Mouse (Mus musculus) neural tube, embryonic 15.5 days (tissue): ENCODE results near the gene Fut7. TPM values are rescaled to one million over a fixed set of nuclear protein-coding genes. Genes with fewer than 3 reads are reported as not detected.

ENCODE experiments used
- ATAC-seq: fragments of 200-750 bp; cut with Nextera tagmentation; 2 replicates; pipeline ENCODE4 v1.8.0; 2017; ENCODE audit warnings: mild to moderate bottlenecking, moderate TSS enrichment, moderate library complexity; ENCODE audit not compliant: low FRiP score
- H3K27ac ChIP-seq: fragments of 300-500 bp; sonication (generic); replicated peaks from 2 replicates; pipeline ENCODE4 v1.5.1; 2015; ENCODE audit warnings: mild to moderate bottlenecking, inconsistent platforms
- H3K27me3 ChIP-seq: fragments of 300-500 bp; sonication (generic); replicated peaks from 2 replicates; pipeline ENCODE4 v1.6.1; 2015; ENCODE audit warnings: inconsistent platforms
- H3K36me3 ChIP-seq: fragments of 300-500 bp; sonication (generic); 2 replicates; pipeline ENCODE4 v1.6.1; 2015; ENCODE audit warnings: inconsistent platforms
- H3K4me1 ChIP-seq: fragments of 300-500 bp; sonication (generic); 2 replicates; pipeline ENCODE4 v1.6.1; 2015; ENCODE audit warnings: inconsistent platforms
- H3K4me2 ChIP-seq: fragments of 300-500 bp; sonication (generic); 2 replicates; pipeline ENCODE4 v1.6.1; 2015; ENCODE audit warnings: inconsistent platforms, mild to moderate bottlenecking, moderate library complexity
- H3K4me3 ChIP-seq: fragments of 300-500 bp; sonication (generic); replicated peaks from 2 replicates; pipeline ENCODE4 v1.5.1; 2015; ENCODE audit warnings: mild to moderate bottlenecking, inconsistent platforms
- H3K9ac ChIP-seq: fragments of 300-500 bp; sonication (generic); replicated peaks from 2 replicates; pipeline ENCODE4 v1.6.1; 2015; ENCODE audit warnings: mild to moderate bottlenecking, inconsistent platforms
- H3K9me3 ChIP-seq: fragments of 300-500 bp; sonication (generic); replicated peaks from 2 replicates; pipeline ENCODE4 v1.6.1; 2016; ENCODE audit warnings: inconsistent platforms
- WGBS: fragments of 180-500 bp; shearing (Covaris S2); methylation state at CpG from one replicate; pipeline ENCODE4 v1.1.7; 2015; ENCODE audit warnings: mixed read lengths; 5-methylcytosine and 5-hydroxymethylcytosine counted together
- microRNA-seq: library from miRNA; unstranded; fragments of <30 nt; microRNA quantifications from one replicate; pipeline ENCODE4, GENCODE M21; 2017
- polyA plus RNA-seq: library from polyadenylated mRNA; unstranded; fragments of >200 nt; fragmentation: Nextera tagmentation; extraction: Ambion mirVana; gene quantifications from 2 replicates; pipeline ENCODE4 v1.2.1, GENCODE M21; 2015

Fut7 gene
- polyA plus RNA-seq, 1 experiment from 2014 or later: 0.13 TPM

DNA sequence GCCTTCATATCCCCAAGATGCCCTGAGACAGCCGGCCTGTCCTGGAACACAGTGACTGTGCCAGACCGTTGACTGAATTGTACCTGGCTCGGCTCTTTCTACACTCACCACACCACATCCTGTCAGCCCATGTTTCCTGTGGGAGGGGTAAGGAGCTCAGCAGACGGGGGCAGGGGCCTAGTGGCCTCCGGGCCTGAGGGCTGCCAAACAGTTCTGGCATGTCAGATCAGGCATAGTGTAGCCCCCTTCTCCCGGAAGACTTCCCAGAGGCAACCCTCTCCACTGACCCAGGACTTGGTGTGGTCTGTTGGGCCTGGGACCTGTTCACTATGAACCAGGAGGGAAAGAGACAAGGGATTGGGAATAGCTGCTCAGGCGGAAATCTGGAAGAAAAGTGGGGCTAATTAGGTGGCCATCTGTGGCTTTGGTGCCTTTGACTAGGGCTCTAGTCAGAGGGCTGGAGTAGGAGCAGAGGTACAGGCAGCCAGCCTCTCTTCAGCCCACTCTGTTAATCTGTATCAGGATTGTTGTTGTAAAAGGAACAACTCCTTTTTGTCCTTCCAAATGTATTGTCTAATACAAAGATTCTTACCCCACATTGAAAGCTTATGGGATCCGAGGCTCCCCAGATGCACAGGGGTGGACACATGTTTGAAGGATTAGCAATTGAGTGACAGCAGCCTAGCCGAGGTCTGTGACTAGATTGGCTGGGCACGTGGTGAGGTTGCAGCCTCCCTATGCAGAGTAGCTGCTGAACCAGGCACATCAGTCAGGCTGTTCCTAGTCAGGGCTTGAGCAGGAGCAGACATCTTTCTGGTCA lies 43.0 kb downstream of the Fut7 start:
- Histone ChIP-seq H3K4me2 (no peak overlapping the region), H3K36me3 (no peaks in the 10 kb centered on the region), H3K4me3 (no peak overlapping the region), H3K27ac (no peak overlapping the region), H3K9me3 (no peaks in the 10 kb centered on the region), H3K9ac (no peak overlapping the region), H3K4me1 (peaks cover 20% of the 10 kb centered on the region), H3K27me3 (no peaks in the 10 kb centered on the region)
- WGBS: 55% methylated on average over 10 of the region's 10 CpGs
- ATAC-seq: no peak

DNA sequence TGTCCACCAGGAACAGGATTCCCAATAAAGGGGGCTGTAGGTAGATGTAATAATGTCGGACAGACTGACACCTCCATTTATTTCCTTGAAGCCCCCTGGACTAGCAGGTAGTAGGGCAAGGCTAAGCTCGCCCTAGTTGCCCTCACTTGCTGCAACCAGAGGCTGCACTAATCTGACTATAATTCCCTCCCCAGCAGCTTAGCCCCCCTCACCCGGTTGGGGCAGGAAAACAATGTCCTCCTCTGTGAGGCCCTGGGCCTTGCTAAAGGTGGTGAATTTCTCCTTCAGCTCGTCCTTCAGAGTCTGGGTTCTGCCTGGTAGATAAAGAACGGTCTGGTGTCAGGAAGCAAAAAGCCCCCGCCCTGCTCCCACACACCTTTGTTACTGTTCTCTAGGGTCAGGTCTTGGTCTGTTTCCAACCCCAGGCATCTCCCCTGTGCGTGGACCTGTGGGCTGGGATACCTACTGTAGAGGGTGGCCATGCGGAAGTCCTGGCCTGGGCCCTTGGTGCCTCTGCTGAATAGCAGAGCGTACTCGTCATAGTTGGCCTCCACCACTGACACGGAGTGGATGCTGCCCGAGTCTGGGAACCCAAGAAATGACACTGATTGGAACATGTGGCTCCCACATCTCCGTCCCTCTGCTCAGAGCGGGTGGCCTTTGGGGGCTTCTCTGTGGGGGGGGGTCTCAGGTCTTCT lies 44.7 kb downstream of the Fut7 start:
- WGBS: 81% methylated on average over 14 of the region's 14 CpGs
- H3K4me2 ChIP-seq: no peak overlapping the region
- H3K27me3 ChIP-seq: no peaks in the 10 kb centered on the region
- peaks cover 10% of the 10 kb centered on the region; the same call in 1 of the 2 replicates for H3K4me1 ChIP-seq
- no peak overlapping the region for H3K4me3 ChIP-seq
- no peaks in the 10 kb centered on the region for H3K36me3 ChIP-seq
- ATAC-seq: no peak
- H3K27ac ChIP-seq: no peak overlapping the region
- H3K9ac ChIP-seq: no peak overlapping the region
- H3K9me3 ChIP-seq: no peaks in the 10 kb centered on the region

DNA sequence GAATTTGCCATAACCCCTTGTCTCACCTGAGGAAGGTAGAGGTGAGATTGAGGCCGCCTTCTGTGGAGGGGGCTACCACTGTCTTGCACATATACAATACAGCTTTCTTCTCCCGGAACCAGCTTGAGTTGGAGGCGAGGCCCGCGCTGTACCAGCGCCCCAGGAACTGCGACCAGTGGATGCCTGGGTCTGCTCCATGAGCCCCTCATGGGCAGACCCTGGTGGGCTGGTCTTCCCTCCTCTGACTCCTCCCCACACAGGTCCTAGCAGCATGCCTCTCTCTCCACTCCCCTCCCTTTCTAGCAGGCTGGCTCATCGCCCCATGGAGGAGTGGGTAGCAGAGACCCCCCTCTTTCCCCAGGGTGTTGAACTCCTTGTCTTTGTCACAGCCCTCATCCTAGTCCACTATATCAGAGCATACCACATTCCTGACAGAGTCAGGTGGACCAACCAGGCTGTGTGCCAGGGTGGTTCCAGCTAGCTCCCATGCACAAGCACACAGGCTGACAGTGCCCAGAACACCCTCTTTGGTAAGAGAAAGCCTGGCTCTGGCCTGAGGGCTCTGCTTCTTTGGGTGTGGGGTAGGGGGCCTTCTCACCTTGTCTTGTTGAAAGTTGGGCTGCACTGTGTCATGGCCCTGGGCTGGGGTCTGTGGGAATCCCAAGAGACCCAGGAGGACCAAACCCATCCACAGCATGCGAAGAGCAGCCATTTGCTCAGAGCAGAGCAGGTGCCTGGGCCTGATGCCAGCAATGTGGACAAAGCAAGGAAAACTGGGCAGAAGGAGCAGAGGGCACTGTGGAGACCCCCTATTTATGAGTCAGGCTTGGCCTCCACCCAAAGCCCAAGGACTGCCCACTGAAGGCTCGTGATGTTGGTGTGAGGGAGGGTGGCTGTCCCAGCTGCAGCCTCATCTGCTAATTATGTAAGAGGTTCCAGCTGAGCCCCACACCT lies 46.2 kb downstream of the Fut7 start:
- H3K27ac ChIP-seq: 0 out of 2 replicates have a peak overlapping the region, but pooled peaks have one; percentile 5
- H3K27me3 ChIP-seq: no peaks in the 10 kb centered on the region
- ATAC-seq: peak; percentile 58
- H3K4me3 ChIP-seq: no peak overlapping the region
- 69% methylated on average over 10 of the region's 10 CpGs for WGBS
- no peak overlapping the region for H3K4me2 ChIP-seq
- no peak overlapping the region for H3K9ac ChIP-seq
- no peaks in the 10 kb centered on the region for H3K9me3 ChIP-seq
- H3K4me1 ChIP-seq: peaks cover 10% of the 10 kb centered on the region; the same call in 1 of the 2 replicates
- no peaks in the 10 kb centered on the region for H3K36me3 ChIP-seq

DNA sequence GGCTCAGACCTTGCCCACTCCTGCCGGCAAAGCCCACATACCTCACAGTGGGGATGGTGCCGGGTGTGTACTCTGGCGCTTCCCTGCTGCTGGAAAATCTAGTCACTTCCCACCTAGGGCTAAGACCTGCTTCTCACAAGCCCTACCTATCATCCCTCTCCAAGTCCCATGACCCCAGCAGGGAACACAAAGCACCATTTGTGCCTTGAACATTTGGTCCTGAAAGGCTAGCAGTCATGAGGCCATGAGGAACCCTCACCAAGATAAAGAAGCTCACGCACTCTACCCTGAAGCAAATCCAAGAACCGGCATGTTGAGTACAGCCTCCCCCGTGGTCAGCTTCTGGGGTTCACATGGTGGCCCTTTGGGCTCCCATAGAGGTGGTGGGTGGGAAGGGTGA lies 46.9 kb downstream of the Fut7 start, which contains the start of gene Ptgds:
Gene Ptgds (minus strand): TSS at position 78 of the 400 bp plus-strand sequence.
- Histone ChIP-seq H3K27ac (0 out of 2 replicates have a peak within 1 kb of the TSS, but pooled peaks have one; percentile 5), H3K4me1 (peaks cover 10% of the 10 kb centered on the region; the same call in 1 of the 2 replicates), H3K4me3 (no peak within 1 kb of the TSS), H3K36me3 (no peaks in the 10 kb centered on the region), H3K27me3 (no peaks in the 10 kb centered on the region), H3K9me3 (no peaks in the 10 kb centered on the region), H3K9ac (no peak within 1 kb of the TSS), H3K4me2 (no peak within 1 kb of the TSS)
- ATAC-seq: no peak
- WGBS: 65% methylated on average over 6 of the region's 6 CpGs

DNA sequence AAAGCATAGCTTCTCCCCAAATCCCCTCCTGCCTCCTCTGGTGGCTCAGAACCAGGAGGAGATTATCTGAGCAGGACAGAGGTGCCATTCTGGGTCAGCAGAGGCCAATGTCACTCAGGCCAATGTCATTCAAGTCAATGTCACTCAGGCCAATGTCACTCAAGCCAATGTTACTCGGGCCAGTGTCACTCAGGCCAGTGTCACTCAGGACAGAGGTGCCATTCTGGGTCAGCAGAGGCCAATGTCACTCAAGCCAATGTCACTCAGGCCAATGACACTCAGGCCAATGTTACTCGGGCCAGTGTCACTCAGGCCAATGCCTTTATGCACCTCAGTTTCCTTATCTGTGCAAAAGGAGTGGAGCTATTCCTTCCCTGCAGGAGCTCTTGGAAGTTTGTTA lies 49.5 kb downstream of the Fut7 start:
- Histone ChIP-seq H3K9ac (no peak overlapping the region), H3K4me2 (no peak overlapping the region), H3K27me3 (no peaks in the 10 kb centered on the region), H3K36me3 (no peaks in the 10 kb centered on the region), H3K4me1 (peaks cover 10% of the 10 kb centered on the region; the same call in 1 of the 2 replicates), H3K27ac (no peak overlapping the region), H3K4me3 (no peak overlapping the region), H3K9me3 (no peaks in the 10 kb centered on the region)
- no peak for ATAC-seq
- WGBS: 76% methylated on average over 2 of the region's 2 CpGs

Small RNA genes lying within 50 kb of the gene (microRNA-seq; reads per million reads assigned to microRNA genes)
- not detected for gene Mir3087

Other genes starting within 250 kb of the Fut7 start
- gene Nrarp, start 242.5 kb upstream of the Fut7 start, polyA plus RNA-seq: 15.0 and 16.8 TPM in 2 replicates
- 1.6 and 5.9 TPM in 2 replicates for gene Tor4a, start 226.4 kb upstream of the Fut7 start, polyA plus RNA-seq
- gene Nelfb, start 211.8 kb upstream of the Fut7 start, polyA plus RNA-seq: 101 and 105 TPM in 2 replicates
- gene Stpg3, start 208.6 kb upstream of the Fut7 start, polyA plus RNA-seq: not detected in 2 replicates
- not detected in 2 replicates for gene Fam166a, start 204.5 kb upstream of the Fut7 start, polyA plus RNA-seq
- gene Tubb4b, start 198.6 kb upstream of the Fut7 start, polyA plus RNA-seq: 462 and 502 TPM in 2 replicates
- not detected in 2 replicates for gene Slc34a3, start 188.9 kb upstream of the Fut7 start, polyA plus RNA-seq
- gene Rnf224, start 186.5 kb upstream of the Fut7 start, polyA plus RNA-seq: not detected in 2 replicates
- 158 and 190 TPM in 2 replicates for gene Rnf208, start 181.0 kb upstream of the Fut7 start, polyA plus RNA-seq
- 0.36 and 0.47 TPM in 2 replicates for gene Cysrt1, start 180.8 kb upstream of the Fut7 start, polyA plus RNA-seq
- gene AL732309.1, start 176.4 kb upstream of the Fut7 start, polyA plus RNA-seq: 4.3 and 4.6 TPM in 2 replicates
- 17.5 and 17.7 TPM in 2 replicates for gene Tmem203, start 167.8 kb upstream of the Fut7 start, polyA plus RNA-seq
- gene Tprn, start 160.6 kb upstream of the Fut7 start, polyA plus RNA-seq: 14.8 and 16.3 TPM in 2 replicates
- gene Ssna1, start 150.8 kb upstream of the Fut7 start, polyA plus RNA-seq: 177 and 183 TPM in 2 replicates
- 125 and 129 TPM in 2 replicates for gene Anapc2, start 150.8 kb upstream of the Fut7 start, polyA plus RNA-seq
- gene Tmem210, start 135.1 kb upstream of the Fut7 start, polyA plus RNA-seq: not detected in 2 replicates
- gene Lrrc26, start 133.4 kb upstream of the Fut7 start, polyA plus RNA-seq: 0.22 and 0.26 TPM in 2 replicates
- gene Grin1, start 104.1 kb upstream of the Fut7 start, polyA plus RNA-seq: 58.0 and 68.4 TPM in 2 replicates
- gene Man1b1, start 90.9 kb upstream of the Fut7 start, polyA plus RNA-seq: 43.5 and 46.6 TPM in 2 replicates
- gene Dpp7, start 66.9 kb upstream of the Fut7 start, polyA plus RNA-seq: 24.2 and 27.3 TPM in 2 replicates
- gene Uap1l1, start 57.6 kb upstream of the Fut7 start, polyA plus RNA-seq: 8.5 and 14.0 TPM in 2 replicates
- 10.6 and 16.3 TPM in 2 replicates for gene Sapcd2, start 50.9 kb upstream of the Fut7 start, polyA plus RNA-seq
- 9.6 TPM in 2 replicates for gene Entpd2, start 27.4 kb upstream of the Fut7 start, polyA plus RNA-seq
- 398 and 483 TPM in 2 replicates for gene Npdc1, start 23.9 kb upstream of the Fut7 start, polyA plus RNA-seq
- 11.2 and 13.4 TPM in 2 replicates for gene Abca2, start 5.4 kb downstream of the Fut7 start, polyA plus RNA-seq
- 1.8 and 2.0 TPM in 2 replicates for gene Clic3, start 33.6 kb downstream of the Fut7 start, polyA plus RNA-seq
- 100 and 120 TPM in 2 replicates for gene Paxx, start 37.8 kb downstream of the Fut7 start, polyA plus RNA-seq
- gene Ptgds, start 46.8 kb downstream of the Fut7 start, polyA plus RNA-seq: 40.1 and 116 TPM in 2 replicates
- gene Lcn12, start 70.6 kb downstream of the Fut7 start, polyA plus RNA-seq: not detected in 2 replicates
- 128 and 134 TPM in 2 replicates for gene Fbxw5, start 77.5 kb downstream of the Fut7 start, polyA plus RNA-seq
- 6.3 and 6.4 TPM in 2 replicates for gene C8g, start 78.5 kb downstream of the Fut7 start, polyA plus RNA-seq
- 15.4 and 21.1 TPM in 2 replicates for gene Traf2, start 123.7 kb downstream of the Fut7 start, polyA plus RNA-seq
- 400 and 433 TPM in 2 replicates for gene Edf1, start 134.6 kb downstream of the Fut7 start, polyA plus RNA-seq
- gene Mamdc4, start 151.6 kb downstream of the Fut7 start, polyA plus RNA-seq: 2.3 and 33.0 TPM in 2 replicates
- 159 and 181 TPM in 2 replicates for gene Phpt1, start 152.0 kb downstream of the Fut7 start, polyA plus RNA-seq
- gene Ajm1, start 158.5 kb downstream of the Fut7 start, polyA plus RNA-seq: 14.5 and 18.9 TPM in 2 replicates
- 66.8 and 69.6 TPM in 2 replicates for gene Rabl6, start 185.3 kb downstream of the Fut7 start, polyA plus RNA-seq
- gene Ccdc183, start 194.4 kb downstream of the Fut7 start, polyA plus RNA-seq: 0.23 and 0.27 TPM in 2 replicates
- gene Tmem141, start 198.7 kb downstream of the Fut7 start, polyA plus RNA-seq: 53.4 and 56.6 TPM in 2 replicates
- gene Fcna, start 204.8 kb downstream of the Fut7 start, polyA plus RNA-seq: 2.7 and 3.8 TPM in 2 replicates
- gene Lcn8, start 229.9 kb downstream of the Fut7 start, polyA plus RNA-seq: not detected in 2 replicates
- not detected in 2 replicates for gene Lcn5, start 234.7 kb downstream of the Fut7 start, polyA plus RNA-seq